Mouse (Mus musculus) T-cell, adult 2 months (primary cell): ENCODE results near the gene Prdm15.

Experiments used
- DNase-seq: peaks from one replicate; pipeline ENCODE4 v3.0.0; 2022; ENCODE audit warnings: low spot score

Gene Prdm15

GRCm38 (mm10) chr16:97748421-97748820, 103.2 kb downstream of the Prdm15 start:
- DNase-seq = no peak
